Mouse (Mus musculus) stomach, postnatal 0 days (tissue): ENCODE results near the gene Ldlrad3. TPM values are rescaled to one million over a fixed set of nuclear protein-coding genes. Genes with fewer than 3 reads are reported as not detected.

ENCODE experiments used
- ATAC-seq: fragments of 200-750 bp; cut with Nextera tagmentation; 2 replicates; pipeline ENCODE4 v1.8.0; 2017; ENCODE audit not compliant: low FRiP score, low TSS enrichment
- DNase-seq: peaks from one replicate; pipeline ENCODE4 v3.0.0-alpha.2; 2016; ENCODE audit warnings: low spot score
- H3K27ac ChIP-seq: fragments of 300-500 bp; sonication (generic); replicated peaks from 2 replicates; pipeline ENCODE4 v1.5.1; 2014; ENCODE audit warnings: mild to moderate bottlenecking, control low read depth
- H3K27me3 ChIP-seq: fragments of 300-500 bp; sonication (generic); 2 replicates; pipeline ENCODE4 v1.6.1; 2014; ENCODE audit warnings: low read length; ENCODE audit not compliant: control insufficient read depth, insufficient read depth
- H3K36me3 ChIP-seq: fragments of 300-500 bp; sonication (generic); 2 replicates; pipeline ENCODE4 v1.6.1; 2014; ENCODE audit warnings: low read length, mixed read lengths; ENCODE audit not compliant: control insufficient read depth, insufficient read depth
- H3K4me1 ChIP-seq: fragments of 300-500 bp; sonication (generic); replicated peaks from 2 replicates; pipeline ENCODE4 v1.6.1; 2014; ENCODE audit warnings: antibody characterized with exemption; ENCODE audit not compliant: control insufficient read depth, insufficient read depth
- H3K4me2 ChIP-seq: fragments of 300-500 bp; sonication (generic); replicated peaks from 2 replicates; pipeline ENCODE4 v1.6.1; 2014; ENCODE audit warnings: low read depth, mild to moderate bottlenecking, control low read depth, moderate library complexity
- H3K4me3 ChIP-seq: fragments of 300-500 bp; sonication (generic); 2 replicates; pipeline ENCODE4 v1.5.1; 2014; ENCODE audit warnings: low read depth, low read length, control low read depth
- H3K9ac ChIP-seq: fragments of 300-500 bp; sonication (generic); 2 replicates; pipeline ENCODE4 v1.6.1; 2014; ENCODE audit warnings: mild to moderate bottlenecking, low read length, control low read depth, mixed read lengths
- H3K9me3 ChIP-seq: fragments of 300-500 bp; sonication (generic); 2 replicates; pipeline ENCODE4 v1.6.1; 2016; ENCODE audit warnings: low read length; ENCODE audit not compliant: control insufficient read depth
- CTCF ChIP-seq: IDR thresholded peaks from 2 replicates; pipeline ENCODE4 v1.5.1; 2016; ENCODE audit warnings: antibody characterized with exemption, low read depth, mild to moderate bottlenecking, moderate library complexity
- EP300 ChIP-seq: optimal IDR thresholded peaks from 2 replicates; pipeline ENCODE3; 2016; ENCODE audit warnings: antibody characterized with exemption
- WGBS: fragments of 180-500 bp; shearing (Covaris S2); extraction: QIAGEN DNeasy Blood & Tissue Kit; methylation state at CpG from one replicate; pipeline ENCODE4 v1.1.7; 2014; 5-methylcytosine and 5-hydroxymethylcytosine counted together
- polyA plus RNA-seq: library from polyadenylated mRNA; unstranded; fragments of >200 nt; fragmentation: Nextera tagmentation; extraction: Ambion mirVana; gene quantifications from 2 replicates; pipeline ENCODE4 v1.2.1, GENCODE M21; 2015

The Ldlrad3 gene
- polyA plus RNA-seq, 1 experiment from 2014 or later = 20.5 TPM

DNA sequence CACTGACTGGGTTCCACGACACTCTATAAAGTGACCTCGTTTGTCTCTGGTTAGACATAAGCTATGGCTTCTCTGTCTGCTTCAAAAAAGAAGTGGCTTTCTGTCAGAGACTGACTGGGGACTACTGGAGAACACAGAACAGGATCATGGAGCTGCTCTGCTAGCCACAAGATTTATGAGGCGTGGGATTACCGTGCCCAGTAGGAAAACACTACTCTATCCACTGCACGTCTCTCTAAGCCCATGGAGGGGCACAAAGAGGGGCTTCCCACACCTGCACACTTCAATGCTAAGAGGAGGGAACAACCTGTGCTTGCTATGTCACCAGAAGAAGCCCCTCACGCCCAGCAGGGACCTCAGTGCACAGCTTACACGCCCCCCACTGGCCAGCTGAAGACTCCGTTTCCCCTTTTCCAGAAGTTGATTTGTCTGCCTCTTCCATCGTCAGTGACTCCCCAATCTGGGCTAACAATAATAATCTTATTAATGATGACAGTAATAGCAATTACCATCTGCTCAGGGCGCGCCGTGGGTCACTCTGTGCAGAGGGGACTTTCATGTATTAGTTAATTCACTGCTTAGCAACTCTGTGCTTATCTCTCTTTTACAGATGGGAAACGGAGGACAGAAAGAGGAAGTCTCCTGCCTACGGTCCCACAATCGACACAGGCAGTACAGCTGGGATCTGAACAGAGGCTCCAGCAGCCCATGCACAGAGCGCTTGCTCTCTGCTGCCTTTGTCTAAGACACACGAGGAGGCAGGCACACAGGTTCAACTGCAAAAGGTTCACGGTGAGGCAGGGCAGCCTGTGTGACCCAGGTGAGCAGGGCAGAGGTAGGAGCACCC is 149.3 kb downstream of the Ldlrad3 start:
- ATAC-seq (no peak), DNase-seq (no peak)
- no peaks in the 10 kb centered on the region for H3K9me3 ChIP-seq
- H3K27me3 ChIP-seq = no peaks in the 10 kb centered on the region
- TF ChIP-seq CTCF = no peak; the same call in 1 of the 2 replicates
- TF ChIP-seq EP300 = no peak
- no peak overlapping the region for H3K27ac ChIP-seq
- no peak overlapping the region for H3K9ac ChIP-seq
- no peaks in the 10 kb centered on the region for H3K36me3 ChIP-seq
- H3K4me1 ChIP-seq = no peaks in the 10 kb centered on the region
- WGBS = 53% methylated on average over 18 of the region's 18 CpGs
- no peak overlapping the region for H3K4me3 ChIP-seq
- no peak overlapping the region for H3K4me2 ChIP-seq

DNA sequence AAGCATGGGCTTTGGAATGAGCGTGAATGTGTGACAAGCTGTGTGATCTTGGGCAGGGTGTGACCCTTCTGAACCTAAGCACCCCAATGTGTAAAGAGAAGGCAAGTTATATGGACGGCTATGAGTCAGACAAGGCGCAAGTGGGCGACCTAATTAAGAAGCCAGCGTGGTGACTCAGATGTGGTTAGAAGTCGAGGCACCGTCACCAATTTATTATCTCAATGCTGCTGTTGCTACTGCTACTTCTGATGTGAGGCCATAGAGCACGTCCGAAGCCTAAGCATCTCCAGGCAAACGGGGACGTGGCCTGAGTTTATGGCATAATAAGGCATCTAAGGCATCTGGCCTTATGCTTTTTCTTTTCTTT is 151.7 kb downstream of the Ldlrad3 start:
- DNase-seq (no peak), ATAC-seq (peak; percentile 38; the same call in 1 of the 2 replicates)
- Histone ChIP-seq H3K4me1 (no peaks in the 10 kb centered on the region), H3K9me3 (no peaks in the 10 kb centered on the region), H3K27me3 (no peaks in the 10 kb centered on the region), H3K27ac (no peak overlapping the region), H3K4me2 (no peak overlapping the region), H3K9ac (no peak overlapping the region), H3K4me3 (no peak overlapping the region), H3K36me3 (no peaks in the 10 kb centered on the region)
- 75% methylated on average over 11 of the region's 11 CpGs for WGBS
- TF ChIP-seq CTCF (no peak), EP300 (no peak)

DNA sequence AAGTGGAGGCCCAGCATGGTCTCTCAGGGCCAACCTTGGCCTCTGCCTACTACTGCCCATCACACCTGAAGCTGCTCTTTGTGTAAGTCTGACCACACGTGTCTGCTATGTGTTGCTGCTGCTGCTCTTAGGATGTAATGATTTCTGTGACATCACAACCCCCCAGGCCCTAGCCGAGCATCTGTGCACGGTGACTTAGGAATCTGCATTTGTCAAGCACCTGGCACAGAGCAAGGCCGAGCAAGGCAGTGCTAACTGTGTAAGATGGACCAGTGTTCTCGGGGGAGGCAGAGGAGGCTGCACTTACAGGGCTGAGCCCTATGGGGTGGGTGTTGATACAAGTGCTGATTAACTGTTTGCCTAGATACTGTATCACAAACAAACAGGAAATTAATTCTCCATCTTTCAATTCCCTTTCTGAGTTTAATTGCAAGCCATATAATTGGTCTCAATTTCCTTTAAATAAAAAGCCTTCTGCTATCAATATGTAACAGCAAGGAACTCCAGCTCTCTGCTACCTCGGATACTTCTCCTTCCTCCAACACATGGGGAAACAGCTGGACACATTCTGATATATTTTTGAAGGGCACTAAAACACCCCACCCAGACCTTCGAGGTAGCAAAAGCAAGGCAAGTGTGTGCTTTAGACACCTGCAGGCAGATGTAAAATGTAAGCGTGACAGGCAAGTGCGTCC is 152.2 kb downstream of the Ldlrad3 start:
- TF ChIP-seq CTCF = no peak
- no peak for TF ChIP-seq EP300
- Histone ChIP-seq H3K4me2 (no peak overlapping the region), H3K27ac (no peak overlapping the region), H3K27me3 (no peaks in the 10 kb centered on the region), H3K9ac (no peak overlapping the region), H3K36me3 (no peaks in the 10 kb centered on the region), H3K4me1 (no peaks in the 10 kb centered on the region), H3K9me3 (no peaks in the 10 kb centered on the region), H3K4me3 (no peak overlapping the region)
- 58% methylated on average over 9 of the region's 9 CpGs for WGBS
- no peak for ATAC-seq
- DNase-seq = no peak

DNA sequence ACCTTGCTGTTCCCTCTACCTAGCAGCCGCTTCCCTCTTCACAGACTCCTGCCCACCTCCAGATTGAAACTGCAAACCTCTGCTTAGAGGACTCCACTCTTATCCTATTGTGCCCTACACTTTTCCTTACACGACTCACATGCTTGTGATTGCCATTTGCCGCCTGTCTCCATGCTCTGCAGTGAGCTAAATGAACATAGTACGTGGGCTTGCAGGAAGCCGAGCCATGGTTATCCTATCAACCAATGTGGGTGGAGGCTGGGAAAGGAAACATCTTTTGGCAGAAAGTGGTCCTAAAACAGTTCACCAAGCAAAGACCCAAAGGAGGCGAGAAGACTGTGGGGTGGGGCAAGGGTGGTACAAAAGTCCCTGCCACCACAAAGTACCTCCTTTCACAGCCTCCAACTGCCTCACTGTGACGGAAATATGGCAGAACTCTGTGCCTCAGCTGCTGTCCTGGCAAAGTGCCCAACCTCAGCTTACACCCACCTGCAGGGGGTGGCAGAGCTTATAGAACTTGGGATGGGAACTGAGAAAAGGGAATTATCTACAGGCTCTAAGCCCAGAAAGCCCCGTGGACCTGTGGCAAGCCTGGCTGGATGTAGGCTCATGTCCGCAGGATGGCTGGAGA is 153.4 kb downstream of the Ldlrad3 start:
- ATAC-seq = no peak
- no peak overlapping the region for H3K4me2 ChIP-seq
- 78% methylated on average over 9 of the region's 9 CpGs for WGBS
- H3K27me3 ChIP-seq = no peaks in the 10 kb centered on the region
- H3K9ac ChIP-seq = no peak overlapping the region
- no peaks in the 10 kb centered on the region for H3K4me1 ChIP-seq
- H3K27ac ChIP-seq = no peak overlapping the region
- DNase-seq = no peak
- no peaks in the 10 kb centered on the region for H3K9me3 ChIP-seq
- no peaks in the 10 kb centered on the region for H3K36me3 ChIP-seq
- H3K4me3 ChIP-seq = no peak overlapping the region
- TF ChIP-seq CTCF (peak; percentile 38; the same call in 1 of the 2 replicates), EP300 (no peak)

DNA sequence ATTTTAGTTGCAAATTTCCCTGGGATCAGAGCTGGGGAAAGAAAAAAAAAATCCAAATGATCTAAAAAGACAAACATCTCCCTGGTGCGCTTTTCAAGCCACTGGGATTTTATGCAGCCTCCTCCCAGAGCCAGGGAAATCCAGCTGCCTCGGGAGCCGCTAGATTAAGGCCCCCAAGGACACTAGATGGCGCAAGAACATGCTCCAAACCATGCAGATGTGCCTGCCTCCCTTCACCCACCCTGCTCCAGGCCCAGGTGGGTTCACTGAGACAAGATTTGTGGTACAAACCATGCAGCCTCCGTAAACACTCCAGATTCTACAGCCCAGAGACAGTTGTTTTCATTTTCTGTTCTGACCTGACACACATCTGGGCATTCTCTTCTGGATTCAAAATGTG is 155.5 kb downstream of the Ldlrad3 start:
- Histone ChIP-seq H3K9me3 (no peaks in the 10 kb centered on the region), H3K4me1 (no peaks in the 10 kb centered on the region), H3K36me3 (no peaks in the 10 kb centered on the region), H3K27ac (no peak overlapping the region), H3K4me3 (no peak overlapping the region), H3K9ac (no peak overlapping the region), H3K4me2 (no peak overlapping the region), H3K27me3 (no peaks in the 10 kb centered on the region)
- no peak for TF ChIP-seq EP300
- TF ChIP-seq CTCF = peak; percentile 87
- ATAC-seq (0 out of 2 replicates have a peak, but pooled peaks have one; percentile 51), DNase-seq (peak; percentile 59)
- WGBS = 19% methylated on average over 5 of the region's 5 CpGs
